ENCODE assay signal across 9 mouse cellular contexts in genomic region chr19:23143074-23143445, GRCm38 (mm10). TPM values are rescaled to one million over a fixed set of nuclear protein-coding genes. Genes with fewer than 3 reads are reported as not detected.
DNase-seq lines count a peak whose midpoint lies in the region; ATAC-seq and TF ChIP-seq lines count a peak whose summit lies in the region.
"Had no signal": no experiment of that assay in that cellular context is flagged by ENCODE, and none has a peak within 500 bp of the region (broad histone marks: within the 10 kb centered on the region; RNA-seq: fewer than 3 reads in every experiment).

No protein-coding gene starts in this region.

- H3K27me3 ChIP-seq in heart, embryonic 15.5 days = no peaks in the 10 kb centered on the region
- H3K27me3 ChIP-seq in ES-Bruce4 (ENCODE audit: control insufficient read depth, insufficient read depth, low read length, poor library complexity, severe bottlenecking) = no peaks in the 10 kb centered on the region
- H3K27me3 ChIP-seq in forebrain, embryonic 15.5 days = peaks cover 7% of the 10 kb centered on the region
- peaks cover 5% of the 10 kb centered on the region for H3K27me3 ChIP-seq in liver, embryonic 16.5 days (ENCODE audit: control insufficient read depth, insufficient read depth, low read depth, low read length)
- H3K27me3 ChIP-seq: Patski had no signal

- H3K27ac ChIP-seq in heart, embryonic 15.5 days = no peak overlapping the region
- H3K27ac ChIP-seq in ES-Bruce4 (ENCODE audit: insufficient read depth, low read length) = peak overlapping the region; percentile 88
- H3K27ac ChIP-seq in forebrain, embryonic 15.5 days (replicated peaks) = no peak overlapping the region
- H3K27ac ChIP-seq in liver, embryonic 16.5 days (ENCODE audit: low read length) = no peak overlapping the region

- H3K4me3 ChIP-seq in heart, embryonic 15.5 days = peak overlapping the region; percentile 65
- peak overlapping the region; percentile 90 for H3K4me3 ChIP-seq in ES-Bruce4 (ENCODE audit: low read depth, low read length)
- H3K4me3 ChIP-seq in forebrain, embryonic 15.5 days = no peak overlapping the region
- H3K4me3 ChIP-seq in liver, embryonic 16.5 days (ENCODE audit: low read depth, low read length) = peak overlapping the region; percentile 71

- H3K4me1 ChIP-seq in heart, embryonic 15.5 days (replicated peaks) = peaks cover 17% of the 10 kb centered on the region
- H3K4me1 ChIP-seq in ES-Bruce4 (ENCODE audit: control insufficient read depth, insufficient read depth, low read length) = no peaks in the 10 kb centered on the region
- peaks cover 31% of the 10 kb centered on the region for H3K4me1 ChIP-seq in forebrain, embryonic 15.5 days
- H3K4me1 ChIP-seq in liver, embryonic 16.5 days (ENCODE audit: control insufficient read depth, low read depth, low read length) = peaks cover 23% of the 10 kb centered on the region

- no peak for TF ChIP-seq CTCF in ES-Bruce4 (IDR thresholded peaks at IDR 0.05; ENCODE audit: low read depth, low read length)

- no peak for ATAC-seq in heart, embryonic 15.5 days (replicated peaks; ENCODE audit: insufficient number of reproducible peaks, insufficient read depth, low FRiP score, low read depth)
- ATAC-seq in forebrain, embryonic 15.5 days (replicated peaks) = no peak
- no peak for ATAC-seq in liver, embryonic 16.5 days (ENCODE audit: low read depth)
- no peak for ATAC-seq in CD4-positive, CD25-positive, alpha-beta regulatory T cell, adult 4 months
- ATAC-seq: Patski had no signal

- H3K9ac ChIP-seq in heart, embryonic 15.5 days = no peak overlapping the region
- peak overlapping the region; percentile 93 for H3K9ac ChIP-seq in ES-Bruce4 (ENCODE audit: low read depth, poor library complexity, severe bottlenecking)
- H3K9ac ChIP-seq in forebrain, embryonic 15.5 days (replicated peaks) = no peak overlapping the region
- H3K9ac ChIP-seq in liver, embryonic 16.5 days (ENCODE audit: low read depth, low read length) = no peak overlapping the region; the same call in 1 of the 2 replicates

- intact Hi-C loops in heart, postnatal 14 days (cut with DNase I) = loop anchor here (10.0 kb wide), 1 partner anchor 1868 kb away; the partner anchor contains the start of gene Zfand5
- intact Hi-C loops in left cerebral cortex, postnatal 25 days (cut with DNase I) = no loop called here

- TF ChIP-seq POLR2A in ES-Bruce4 (IDR thresholded peaks at IDR 0.05; ENCODE audit: insufficient read depth, low read length) = no peak

- peak overlapping the region; percentile 99 for H3K4me2 ChIP-seq in heart, embryonic 15.5 days
- H3K4me2 ChIP-seq in forebrain, embryonic 15.5 days (replicated peaks) = peak overlapping the region; percentile 100; the same call in 1 of the 2 replicates
- peak overlapping the region; percentile 98 for H3K4me2 ChIP-seq in liver, embryonic 16.5 days (ENCODE audit: low read depth, low read length)

- H3K9me3 ChIP-seq in heart, embryonic 15.5 days (replicated peaks) = no peaks in the 10 kb centered on the region
- H3K9me3 ChIP-seq in ES-Bruce4 (replicated peaks; ENCODE audit: control insufficient read depth, insufficient read depth, low read length, poor library complexity, severe bottlenecking) = no peaks in the 10 kb centered on the region
- no peaks in the 10 kb centered on the region for H3K9me3 ChIP-seq in forebrain, embryonic 15.5 days
- H3K9me3 ChIP-seq in liver, embryonic 16.5 days (replicated peaks; ENCODE audit: control insufficient read depth, low read length) = no peaks in the 10 kb centered on the region

- no peak for TF ChIP-seq EP300 in ES-Bruce4 (IDR thresholded peaks at IDR 0.05; ENCODE audit: insufficient read depth, low read depth, low read length)

- no peak for DNase-seq in heart, postnatal 14 days
- no peak for DNase-seq in adrenal gland, adult 2 months
- DNase-seq in left cerebral cortex, postnatal 25 days (ENCODE audit: low spot score in 2 of 2) = no peak

- WGBS in heart, embryonic 15.5 days = 70% methylated on average over 7 of the region's 7 CpGs
- 69% methylated on average over 7 of the region's 7 CpGs for WGBS in forebrain, embryonic 15.5 days
- WGBS in liver, embryonic 16.5 days (ENCODE audit: insufficient replicate concordance) = 60% methylated on average over 7 of the region's 7 CpGs

- no peaks in the 10 kb centered on the region for H3K36me3 ChIP-seq in heart, embryonic 15.5 days
- peaks cover 34% of the 10 kb centered on the region for H3K36me3 ChIP-seq in ES-Bruce4 (ENCODE audit: control insufficient read depth, insufficient read depth, low read length, poor library complexity, severe bottlenecking)
- no peaks in the 10 kb centered on the region for H3K36me3 ChIP-seq in forebrain, embryonic 15.5 days
- H3K36me3 ChIP-seq in liver, embryonic 16.5 days (ENCODE audit: control insufficient read depth, insufficient read depth) = no peaks in the 10 kb centered on the region

RNA-seq across cellular contexts. Expression of gene Klf9, which starts 2.0 kb away (rescaled TPM):
- polyA plus RNA-seq in heart, embryonic 15.5 days (2015; fragmentation: Nextera tagmentation; extraction: Ambion mirVana) = 3.1 and 3.4 TPM in 2 replicates
- 100 to 1,000 TPM; 137 to 150 TPM for total RNA-seq in heart, postnatal 14 days (2021)
- 73.8 and 77.1 TPM in 2 replicates for polyA plus RNA-seq in ES-Bruce4 (2011; ENCODE audit: insufficient read depth, insufficient read length, low read depth, missing spikeins)
- polyA plus RNA-seq in forebrain, embryonic 15.5 days (2015; fragmentation: Nextera tagmentation; extraction: Ambion mirVana) = 2.4 and 2.5 TPM in 2 replicates
- 0.82 and 0.90 TPM in 2 replicates for polyA plus RNA-seq in liver, embryonic 16.5 days (2015; fragmentation: Nextera tagmentation; extraction: Ambion mirVana)
- 10 to 100 TPM; 75.8 to 85.6 TPM for total RNA-seq in adrenal gland, adult 2 months (2021)
- 64.4 and 66.5 TPM in 2 replicates for polyA plus RNA-seq in adrenal gland, adult 2 months (2012; rRNA removed)
- 1 to 10 TPM; 3.6 to 4.3 TPM for polyA plus RNA-seq in CD4-positive, CD25-positive, alpha-beta regulatory T cell, adult 4 months (2017; shearing (Covaris generic))
- total RNA-seq in left cerebral cortex, postnatal 25 days (2021) = 100 to 1,000 TPM; 199 to 208 TPM

Comparison
In these comparisons a context has a peak if more than half of its experiments do, and no peak if none do; other contexts are left out.
1. RNA of gene Klf9, which starts 2.0 kb away (polyA plus RNA-seq): 73.8 to 77.1 TPM in ES-Bruce4 and 64.4 to 66.5 TPM in adrenal gland, adult 2 months; 3.6 to 4.3 TPM in CD4-positive, CD25-positive, alpha-beta regulatory T cell, adult 4 months, 3.1 to 3.4 TPM in heart, embryonic 15.5 days, 2.4 to 2.5 TPM in forebrain, embryonic 15.5 days and 0.82 to 0.90 TPM in liver, embryonic 16.5 days; every median in the first group is over 10 times any median in the second.
2. Peak in every context shown above with its lines, with median percentiles within 50 percentile points of each other: H3K4me2 ChIP-seq.